Mouse (Mus musculus) small intestine, adult 2 months (tissue): ENCODE measurements around the gene Maneal. TPM values are rescaled to one million over a fixed set of nuclear protein-coding genes. Genes with fewer than 3 reads are reported as not detected.
A peak's percentile ranks its signal among the peaks of the same experiment; 100 is the strongest.

Experiments used
- H3K27ac ChIP-seq: fragments of 200-500 bp; 2 replicates; pipeline ENCODE4 v1.5.1; 2012; ENCODE audit warnings: low read depth, low read length, control low read depth, inconsistent platforms; ENCODE audit not compliant: insufficient read depth
- H3K27me3 ChIP-seq: fragments of 200-500 bp; 2 replicates; pipeline ENCODE4 v1.6.1; 2012; ENCODE audit warnings: mild to moderate bottlenecking, moderate library complexity, low read length, inconsistent platforms; ENCODE audit not compliant: control insufficient read depth, insufficient read depth
- H3K36me3 ChIP-seq: fragments of 200-500 bp; 2 replicates; pipeline ENCODE4 v1.6.1; 2012; ENCODE audit warnings: mild to moderate bottlenecking, low read length, control low read depth, inconsistent platforms; ENCODE audit not compliant: control insufficient read depth, insufficient read depth
- H3K4me1 ChIP-seq: fragments of 200-500 bp; 2 replicates; pipeline ENCODE4 v1.6.1; 2012; ENCODE audit warnings: low read length, inconsistent platforms, mixed read lengths; ENCODE audit not compliant: control insufficient read depth, insufficient read depth, insufficient read length
- H3K4me3 ChIP-seq: fragments of 200-500 bp; 2 replicates; pipeline ENCODE4 v1.5.1; 2012; ENCODE audit warnings: low read depth, mild to moderate bottlenecking, control low read depth, inconsistent platforms, low read length, moderate library complexity
- CTCF ChIP-seq: fragments of 200-500 bp; IDR thresholded peaks from 2 replicates; pipeline ENCODE4 v1.5.1; 2012; ENCODE audit warnings: low read depth, mild to moderate bottlenecking, control low read depth, inconsistent platforms, low read length, moderate library complexity, mixed read lengths; ENCODE audit not compliant: insufficient replicate concordance, insufficient read length; ENCODE audit errors: extremely low read depth
- POLR2A ChIP-seq: fragments of 200-500 bp; IDR thresholded peaks from 2 replicates; pipeline ENCODE4 v1.6.1; 2012; ENCODE audit warnings: low read depth, mild to moderate bottlenecking, control low read depth, inconsistent platforms, low read length, moderate library complexity
- WGBS: fragments of 180-500 bp; shearing (Covaris S2); methylation state at CpG from one replicate; pipeline ENCODE4 v1.1.7; 2018; 5-methylcytosine and 5-hydroxymethylcytosine counted together
- polyA plus RNA-seq: library from polyadenylated mRNA; depleted of rRNA; stranded (reverse); fragments of >200 nt; gene quantifications from 2 replicates; pipeline ENCODE4 v1.2.3, GENCODE M21; 2012

The Maneal gene
- polyA plus RNA-seq, 1 experiment, result 0.33 TPM

- no peak for TF ChIP-seq POLR2A
- TF ChIP-seq CTCF, result no peak
- Histone ChIP-seq H3K27ac (no peak overlapping the region), H3K27me3 (peaks cover 16% of the 10 kb centered on the region), H3K4me3 (no peak overlapping the region), H3K36me3 (peaks cover 2% of the 10 kb centered on the region; the same call in 1 of the 2 replicates), H3K4me1 (no peaks in the 10 kb centered on the region)
- 5% methylated on average over 7 of the region's 7 CpGs for WGBS
Observed at GRCm38 (mm10) chr4:124860446-124860845, 1.5 kb downstream of the Maneal start.

GRCm38 (mm10) chr4:124858370-124858769, 3.6 kb downstream of the Maneal start:
- peaks cover 16% of the 10 kb centered on the region for H3K27me3 ChIP-seq
- 41% methylated on average over 5 of the region's 5 CpGs for WGBS
- H3K4me1 ChIP-seq, result no peaks in the 10 kb centered on the region
- TF ChIP-seq POLR2A (no peak), CTCF (no peak)
- no peak overlapping the region for H3K4me3 ChIP-seq
- H3K36me3 ChIP-seq, result peaks cover 11% of the 10 kb centered on the region; the same call in 1 of the 2 replicates
- H3K27ac ChIP-seq, result no peak overlapping the region

GRCm38 (mm10) chr4:124856294-124856693, 5.7 kb downstream of the Maneal start:
- Histone ChIP-seq H3K27ac (no peak overlapping the region), H3K36me3 (peaks cover 15% of the 10 kb centered on the region; the same call in 1 of the 2 replicates), H3K4me1 (no peaks in the 10 kb centered on the region; the same call in 1 of the 2 replicates), H3K4me3 (no peak overlapping the region), H3K27me3 (peaks cover 2% of the 10 kb centered on the region)
- TF ChIP-seq POLR2A (no peak), CTCF (no peak)
- WGBS, result 94% methylated on average over 8 of the region's 8 CpGs

- H3K27ac ChIP-seq, result peak within 1 kb of the TSS; percentile 45
- peak within 1 kb of the TSS; percentile 93 for H3K4me3 ChIP-seq
- H3K4me1 ChIP-seq, result peaks cover 4% of the 10 kb centered on the region
- under 1% methylated on average over 75 of the region's 75 CpGs for WGBS
- peaks cover 13% of the 10 kb centered on the region; the same call in 1 of the 2 replicates for H3K36me3 ChIP-seq
- H3K27me3 ChIP-seq, result no peaks in the 10 kb centered on the region
- no peak; the same call in 1 of the 2 replicates for TF ChIP-seq POLR2A
- TF ChIP-seq CTCF, result no peak
Observed at GRCm38 (mm10) chr4:124850933-124851658, 10.9 kb downstream of the Maneal start, which contains the start of gene 1110065P20Rik. Gene 1110065P20Rik, minus strand, starts transcription at chr4:124851196.

- peak within 1 kb of the TSS; percentile 45 for H3K27ac ChIP-seq
- TF ChIP-seq POLR2A, result no peak; the same call in none of the 2 replicates
- no peak for TF ChIP-seq CTCF
- WGBS, result under 1% methylated on average over 89 of the region's 90 CpGs
Observed at GRCm38 (mm10) chr4:124850261-124850913, 11.6 kb downstream of the Maneal start, which contains the start of gene Yrdc. Gene Yrdc, plus strand, starts transcription at chr4:124850679.

GRCm38 (mm10) chr4:124849631-124850260, 12.2 kb downstream of the Maneal start:
- WGBS, result 2% methylated on average over 24 of the region's 24 CpGs
- peaks cover 4% of the 10 kb centered on the region for H3K4me1 ChIP-seq
- TF ChIP-seq CTCF, result no peak
- TF ChIP-seq POLR2A, result no peak
- peak overlapping the region; percentile 38; the same call in 1 of the 2 replicates for H3K27ac ChIP-seq
- peaks cover 18% of the 10 kb centered on the region for H3K36me3 ChIP-seq
- H3K4me3 ChIP-seq, result peak overlapping the region; percentile 93
- H3K27me3 ChIP-seq, result no peaks in the 10 kb centered on the region

More at GRCm38 (mm10) chr4:124850261-124850913, 11.6 kb downstream of the Maneal start, which contains the start of gene Yrdc:
- Histone ChIP-seq H3K4me1 (peaks cover 4% of the 10 kb centered on the region), H3K27me3 (no peaks in the 10 kb centered on the region), H3K36me3 (peaks cover 13% of the 10 kb centered on the region; the same call in 1 of the 2 replicates), H3K4me3 (peak within 1 kb of the TSS; percentile 93)

GRCm38 (mm10) chr4:124847573-124847972, 14.4 kb downstream of the Maneal start:
- no peak overlapping the region for H3K27ac ChIP-seq
- H3K27me3 ChIP-seq, result no peaks in the 10 kb centered on the region
- peaks cover 4% of the 10 kb centered on the region for H3K4me1 ChIP-seq
- no peak for TF ChIP-seq POLR2A
- peak; percentile 93 for TF ChIP-seq CTCF
- no peak overlapping the region for H3K4me3 ChIP-seq
- peaks cover 16% of the 10 kb centered on the region for H3K36me3 ChIP-seq
- 19% methylated on average over 8 of the region's 8 CpGs for WGBS
